Mouse (Mus musculus) neural tube, embryonic 12.5 days (tissue): ENCODE data around the gene Mdm2. TPM values are rescaled to one million over a fixed set of nuclear protein-coding genes. Genes with fewer than 3 reads are reported as not detected.
A peak's percentile ranks its signal among the peaks of the same experiment; 100 is the strongest.

Experiments
- ATAC-seq: fragments of 200-750 bp; cut with Nextera tagmentation; 2 replicates; pipeline ENCODE4 v1.8.0; 2017; ENCODE audit warnings: low read depth, mild to moderate bottlenecking, moderate TSS enrichment, moderate library complexity; ENCODE audit not compliant: low FRiP score
- H3K27ac ChIP-seq: fragments of 300-500 bp; sonication (generic); 2 replicates; pipeline ENCODE4 v1.5.1; 2016
- H3K27me3 ChIP-seq: fragments of 300-500 bp; sonication (generic); replicated peaks from 2 replicates; pipeline ENCODE4 v1.6.1; 2016; ENCODE audit warnings: mild to moderate bottlenecking
- H3K36me3 ChIP-seq: fragments of 300-500 bp; sonication (generic); 2 replicates; pipeline ENCODE4 v1.6.1; 2016; ENCODE audit warnings: mild to moderate bottlenecking
- H3K4me1 ChIP-seq: fragments of 300-500 bp; sonication (generic); 2 replicates; pipeline ENCODE4 v1.6.1; 2016
- H3K4me2 ChIP-seq: fragments of 300-500 bp; sonication (generic); replicated peaks from 2 replicates; pipeline ENCODE4 v1.6.1; 2016; ENCODE audit warnings: mild to moderate bottlenecking
- H3K4me3 ChIP-seq: fragments of 300-500 bp; sonication (generic); 2 replicates; pipeline ENCODE4 v1.5.1; 2016
- H3K9ac ChIP-seq: fragments of 300-500 bp; sonication (generic); 2 replicates; pipeline ENCODE4 v1.6.1; 2016; ENCODE audit warnings: mild to moderate bottlenecking
- H3K9me3 ChIP-seq: fragments of 300-500 bp; sonication (generic); 2 replicates; pipeline ENCODE4 v1.6.1; 2016; ENCODE audit warnings: mild to moderate bottlenecking
- WGBS: fragments of 180-500 bp; shearing (Covaris S2); methylation state at CpG from one replicate; pipeline ENCODE4 v1.1.7; 2016; 5-methylcytosine and 5-hydroxymethylcytosine counted together
- polyA plus RNA-seq: library from polyadenylated mRNA; unstranded; fragments of >200 nt; fragmentation: Nextera tagmentation; extraction: Ambion mirVana; gene quantifications from 2 replicates; pipeline ENCODE4 v1.2.1, GENCODE M21; 2016

Gene Mdm2
- polyA plus RNA-seq, 1 experiment from 2014 or later = 74.4 TPM

DNA sequence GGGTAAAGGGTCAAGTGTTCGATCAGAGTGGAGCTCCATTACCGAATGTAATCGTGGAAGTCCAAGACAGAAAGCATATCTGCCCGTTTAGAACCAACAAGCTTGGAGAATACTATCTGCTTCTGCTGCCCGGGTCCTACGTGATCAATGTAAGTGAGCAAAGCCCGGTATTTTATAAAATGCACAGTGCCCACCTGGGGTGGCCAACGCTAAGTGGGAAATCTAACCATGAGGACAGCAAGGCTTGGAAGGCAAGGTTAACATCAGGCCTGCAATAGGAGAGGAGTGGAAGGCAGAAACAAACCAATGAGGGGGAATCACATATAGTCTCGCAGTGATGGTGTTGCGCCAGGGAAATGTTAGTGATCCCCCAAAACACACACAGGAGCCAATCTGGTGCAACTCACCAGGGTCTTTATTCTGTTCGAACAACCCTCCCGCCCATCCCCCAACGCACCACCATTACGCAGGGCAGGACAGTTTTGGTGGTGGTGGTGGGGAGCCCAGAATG lies 30.5 kb downstream of the Mdm2 start:
- no peaks in the 10 kb centered on the region for H3K27me3 ChIP-seq
- H3K36me3 ChIP-seq = no peaks in the 10 kb centered on the region; the same call in 1 of the 2 replicates
- no peak overlapping the region for H3K4me3 ChIP-seq
- 90% methylated on average over 14 of the region's 14 CpGs for WGBS
- H3K4me2 ChIP-seq = no peak overlapping the region
- no peak for ATAC-seq
- no peak overlapping the region for H3K27ac ChIP-seq
- H3K4me1 ChIP-seq = no peaks in the 10 kb centered on the region
- no peaks in the 10 kb centered on the region for H3K9me3 ChIP-seq
- H3K9ac ChIP-seq = no peak overlapping the region

GRCm38 (mm10) chr10:117679029-117679686 lies 31.4 kb downstream of the Mdm2 start:
- ATAC-seq = no peak
- H3K27me3 ChIP-seq = no peaks in the 10 kb centered on the region
- no peaks in the 10 kb centered on the region for H3K9me3 ChIP-seq
- H3K4me2 ChIP-seq = no peak overlapping the region
- no peaks in the 10 kb centered on the region; the same call in 1 of the 2 replicates for H3K36me3 ChIP-seq
- no peak overlapping the region for H3K9ac ChIP-seq
- no peaks in the 10 kb centered on the region for H3K4me1 ChIP-seq
- no peak overlapping the region for H3K4me3 ChIP-seq
- H3K27ac ChIP-seq = no peak overlapping the region
- WGBS = 89% methylated on average over 5 of the region's 5 CpGs

DNA sequence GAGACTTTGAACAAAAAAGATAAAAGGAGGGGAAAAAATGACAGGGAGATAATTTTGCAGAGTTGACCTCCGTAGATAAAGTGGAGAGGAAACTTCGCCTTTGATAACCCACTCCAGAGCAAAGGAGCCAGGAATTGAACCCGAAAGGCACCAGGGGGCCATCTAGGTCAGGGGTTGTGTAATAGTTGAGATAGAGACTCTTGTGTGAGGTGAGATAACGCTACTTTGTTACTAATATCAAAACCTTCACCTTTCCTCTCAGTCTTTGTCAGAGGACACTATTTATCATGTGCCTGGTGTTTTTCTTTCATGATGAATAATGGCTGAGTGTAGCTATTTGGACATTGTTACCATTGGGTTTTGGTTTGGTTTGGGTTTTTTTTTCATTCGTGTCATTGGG lies 32.2 kb downstream of the Mdm2 start:
- Histone ChIP-seq H3K4me2 (no peak overlapping the region), H3K27ac (no peak overlapping the region), H3K27me3 (no peaks in the 10 kb centered on the region), H3K9ac (no peak overlapping the region), H3K9me3 (no peaks in the 10 kb centered on the region), H3K4me1 (no peaks in the 10 kb centered on the region), H3K4me3 (no peak overlapping the region), H3K36me3 (no peaks in the 10 kb centered on the region; the same call in 1 of the 2 replicates)
- 87% methylated on average over 5 of the region's 5 CpGs for WGBS
- no peak for ATAC-seq

- H3K9me3 ChIP-seq = no peaks in the 10 kb centered on the region
- H3K4me3 ChIP-seq = no peak overlapping the region
- WGBS = 77% methylated on average over 13 of the region's 13 CpGs
- no peak overlapping the region for H3K27ac ChIP-seq
- no peak overlapping the region for H3K4me2 ChIP-seq
- no peak for ATAC-seq
- no peaks in the 10 kb centered on the region for H3K4me1 ChIP-seq
- H3K9ac ChIP-seq = no peak overlapping the region
- H3K27me3 ChIP-seq = no peaks in the 10 kb centered on the region
- no peaks in the 10 kb centered on the region for H3K36me3 ChIP-seq
Measured at GRCm38 (mm10) chr10:117677494-117678236, 32.9 kb downstream of the Mdm2 start.

DNA sequence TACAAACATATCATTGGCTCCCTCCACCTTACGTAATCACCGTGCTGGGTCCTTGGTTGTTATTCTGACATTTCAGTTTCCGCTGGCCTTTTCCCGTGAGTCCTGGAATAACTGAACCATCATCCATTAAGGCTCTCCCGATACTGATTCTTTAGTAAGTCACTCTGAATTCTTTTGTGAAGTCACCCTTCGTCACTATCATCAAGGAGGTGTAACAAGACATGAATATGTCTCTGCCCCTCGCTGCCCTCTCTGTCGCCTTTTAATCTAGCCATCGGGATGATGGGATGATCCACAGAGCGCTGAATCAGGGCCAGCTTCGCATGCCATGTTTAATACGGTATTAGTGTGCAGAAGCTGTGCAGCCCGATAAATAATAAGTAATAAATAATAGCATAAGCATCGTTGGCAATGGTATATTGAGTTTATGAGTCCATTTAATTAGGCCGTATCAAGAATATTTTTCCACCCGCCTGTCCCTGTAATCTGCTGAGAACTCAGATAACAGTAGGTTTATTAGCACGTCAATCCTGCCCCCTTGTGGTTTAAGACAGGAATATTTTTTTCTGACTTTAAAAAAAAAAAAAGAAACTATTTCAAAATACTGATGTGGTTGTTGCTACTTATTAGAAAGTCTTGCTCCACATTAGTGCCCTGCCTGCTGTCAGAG lies 33.8 kb downstream of the Mdm2 start:
- Histone ChIP-seq H3K4me2 (peak overlapping the region; percentile 63), H3K27me3 (no peaks in the 10 kb centered on the region), H3K27ac (no peak overlapping the region), H3K4me1 (no peaks in the 10 kb centered on the region), H3K9me3 (no peaks in the 10 kb centered on the region), H3K36me3 (no peaks in the 10 kb centered on the region), H3K4me3 (peak overlapping the region; percentile 31), H3K9ac (peak overlapping the region; percentile 35; the same call in 1 of the 2 replicates)
- peak; percentile 38; the same call in 1 of the 2 replicates for ATAC-seq
- WGBS = 30% methylated on average over 17 of the region's 17 CpGs

DNA sequence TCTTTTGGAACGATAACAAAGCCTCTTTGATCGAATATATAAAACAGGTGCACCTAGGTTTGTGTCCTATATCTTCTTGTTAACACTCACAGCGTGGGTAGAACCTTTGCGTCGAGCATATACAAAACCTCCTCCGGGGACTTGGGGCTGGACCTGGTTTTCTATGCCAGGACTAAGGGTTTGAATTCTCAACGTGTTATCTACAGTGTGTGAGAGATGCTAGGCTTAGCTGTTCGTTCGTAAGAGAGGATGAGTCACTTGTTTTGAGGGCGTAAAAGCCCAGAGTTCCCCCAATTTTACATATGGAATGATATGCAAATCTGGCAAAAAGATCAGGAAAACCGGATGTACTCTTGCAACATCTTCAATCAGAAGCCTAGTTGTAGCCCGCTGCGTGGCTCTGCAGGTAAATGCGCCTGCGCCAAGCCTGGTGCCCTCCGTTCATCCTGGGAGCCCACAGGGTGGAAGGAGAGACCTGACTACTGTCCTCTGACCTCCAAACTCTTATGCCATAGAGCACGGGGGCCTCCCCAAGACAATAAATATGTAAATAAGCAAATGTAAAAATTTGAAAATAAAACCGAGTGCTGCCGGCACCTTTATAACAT lies 34.4 kb downstream of the Mdm2 start:
- 38% methylated on average over 19 of the region's 19 CpGs for WGBS
- Histone ChIP-seq H3K36me3 (no peaks in the 10 kb centered on the region), H3K9ac (peak overlapping the region; percentile 35; the same call in 1 of the 2 replicates), H3K27me3 (no peaks in the 10 kb centered on the region), H3K4me1 (no peaks in the 10 kb centered on the region), H3K4me2 (peak overlapping the region; percentile 63), H3K9me3 (no peaks in the 10 kb centered on the region), H3K4me3 (peak overlapping the region; percentile 31), H3K27ac (no peak overlapping the region)
- ATAC-seq = peak; percentile 66

GRCm38 (mm10) chr10:117675096-117676035 lies 35.2 kb downstream of the Mdm2 start:
- peak overlapping the region; percentile 35; the same call in 1 of the 2 replicates for H3K9ac ChIP-seq
- H3K9me3 ChIP-seq = no peaks in the 10 kb centered on the region
- peak overlapping the region; percentile 31 for H3K4me3 ChIP-seq
- no peaks in the 10 kb centered on the region for H3K36me3 ChIP-seq
- no peaks in the 10 kb centered on the region for H3K27me3 ChIP-seq
- H3K4me1 ChIP-seq = no peaks in the 10 kb centered on the region
- peak; percentile 86 for ATAC-seq
- no peak overlapping the region for H3K27ac ChIP-seq
- WGBS = 36% methylated on average over 20 of the region's 20 CpGs
- peak overlapping the region; percentile 63 for H3K4me2 ChIP-seq

GRCm38 (mm10) chr10:117674359-117675019 lies 36.1 kb downstream of the Mdm2 start:
- Histone ChIP-seq H3K9me3 (no peaks in the 10 kb centered on the region), H3K36me3 (no peaks in the 10 kb centered on the region), H3K4me1 (0 out of 2 replicates have a peak, but pooled peaks cover 5% of the 10 kb centered on the region), H3K4me2 (no peak overlapping the region), H3K9ac (no peak overlapping the region), H3K27ac (no peak overlapping the region), H3K27me3 (no peaks in the 10 kb centered on the region), H3K4me3 (no peak overlapping the region)
- no peak for ATAC-seq
- WGBS = 81% methylated on average over 3 of the region's 3 CpGs

- WGBS = 100% methylated on average over 1 of the region's 1 CpGs
- Histone ChIP-seq H3K9ac (no peak overlapping the region), H3K4me2 (no peak overlapping the region), H3K4me3 (no peak overlapping the region), H3K36me3 (no peaks in the 10 kb centered on the region), H3K27ac (no peak overlapping the region), H3K4me1 (0 out of 2 replicates have a peak, but pooled peaks cover 6% of the 10 kb centered on the region), H3K27me3 (no peaks in the 10 kb centered on the region), H3K9me3 (no peaks in the 10 kb centered on the region)
- ATAC-seq = no peak
Measured at GRCm38 (mm10) chr10:117673913-117674312, 36.6 kb downstream of the Mdm2 start.

DNA sequence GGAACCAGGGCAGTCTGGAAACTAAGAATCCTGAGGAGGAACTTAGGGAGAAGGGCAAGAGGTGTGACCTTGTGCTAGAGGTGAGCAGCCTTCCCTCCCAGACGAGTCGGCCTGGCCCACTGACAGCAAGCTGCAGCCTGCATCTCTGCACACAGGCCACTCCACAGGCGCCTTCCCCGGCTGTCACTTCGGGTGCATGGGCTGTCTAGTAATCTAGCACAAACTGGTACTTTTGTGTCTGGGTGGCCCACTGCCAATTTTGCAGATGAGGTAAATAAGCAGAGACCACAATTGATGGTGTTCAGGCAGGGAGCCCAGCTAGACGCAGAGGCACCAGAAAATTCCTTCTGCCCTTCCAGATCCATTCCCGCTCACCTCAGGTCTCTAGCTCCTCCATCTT lies 37.9 kb downstream of the Mdm2 start:
- no peaks in the 10 kb centered on the region for H3K27me3 ChIP-seq
- 68% methylated on average over 7 of the region's 7 CpGs for WGBS
- H3K4me2 ChIP-seq = no peak overlapping the region
- H3K4me3 ChIP-seq = no peak overlapping the region
- H3K36me3 ChIP-seq = no peaks in the 10 kb centered on the region
- no peak overlapping the region for H3K9ac ChIP-seq
- H3K27ac ChIP-seq = no peak overlapping the region
- no peak for ATAC-seq
- no peaks in the 10 kb centered on the region for H3K9me3 ChIP-seq
- H3K4me1 ChIP-seq = 0 out of 2 replicates have a peak, but pooled peaks cover 6% of the 10 kb centered on the region
